Mouse (Mus musculus): ENCODE measurements around the gene Arhgef10l.

Gene Arhgef10l

GRCm38 (mm10) chr4:140667802-140668201, 2.0 kb upstream of the Arhgef10l start:
- in situ Hi-C loops (cut with MboI; ENCODE audit: low pct_unique_long_range_greater_than_20kb in 1 of 2, low sequenced_read_pairs in 2 of 2, unreplicated experiment in 1 of 2) = loop anchor here (5.0 kb wide), 2 partner anchors 71 to 76 kb away; no protein-coding TSS in a partner anchor

GRCm38 (mm10) chr4:140665053-140665452, 759 bp downstream of the Arhgef10l start:
- in situ Hi-C loops (cut with MboI; ENCODE audit: low pct_unique_long_range_greater_than_20kb in 1 of 2, low sequenced_read_pairs in 2 of 2, unreplicated experiment in 1 of 2) = loop anchor here (5.0 kb wide), 2 partner anchors 68 to 73 kb away; no protein-coding TSS in a partner anchor

- in situ Hi-C loops (cut with MboI; ENCODE audit: low pct_unique_long_range_greater_than_20kb in 1 of 2, low sequenced_read_pairs in 2 of 2, unreplicated experiment in 1 of 2) = no loop called here
These were observed 2.8 kb downstream of the Arhgef10l start for GRCm38 (mm10) chr4:140662882-140663585.

GRCm38 (mm10) chr4:140662453-140662852, 3.4 kb downstream of the Arhgef10l start:
- in situ Hi-C loops (cut with MboI; ENCODE audit: low pct_unique_long_range_greater_than_20kb in 1 of 2, low sequenced_read_pairs in 2 of 2, unreplicated experiment in 1 of 2) = no loop called here

GRCm38 (mm10) chr4:140661406-140662022, 4.3 kb downstream of the Arhgef10l start:
- in situ Hi-C loops (cut with MboI; ENCODE audit: low pct_unique_long_range_greater_than_20kb in 1 of 2, low sequenced_read_pairs in 2 of 2, unreplicated experiment in 1 of 2) = no loop called here

GRCm38 (mm10) chr4:140657681-140658575, 7.9 kb downstream of the Arhgef10l start:
- in situ Hi-C loops (cut with MboI; ENCODE audit: low pct_unique_long_range_greater_than_20kb in 1 of 2, low sequenced_read_pairs in 2 of 2, unreplicated experiment in 1 of 2) = no loop called here

GRCm38 (mm10) chr4:140656529-140656928, 9.3 kb downstream of the Arhgef10l start:
- in situ Hi-C loops (cut with MboI; ENCODE audit: low pct_unique_long_range_greater_than_20kb in 1 of 2, low sequenced_read_pairs in 2 of 2, unreplicated experiment in 1 of 2) = no loop called here

GRCm38 (mm10) chr4:140654798-140655197, 11.0 kb downstream of the Arhgef10l start:
- in situ Hi-C loops (cut with MboI; ENCODE audit: low pct_unique_long_range_greater_than_20kb in 1 of 2, low sequenced_read_pairs in 2 of 2, unreplicated experiment in 1 of 2) = no loop called here

- in situ Hi-C loops (cut with MboI; ENCODE audit: low pct_unique_long_range_greater_than_20kb in 1 of 2, low sequenced_read_pairs in 2 of 2, unreplicated experiment in 1 of 2) = no loop called here
These were observed 11.8 kb downstream of the Arhgef10l start for GRCm38 (mm10) chr4:140653835-140654583.

GRCm38 (mm10) chr4:140649731-140650130, 16.1 kb downstream of the Arhgef10l start:
- in situ Hi-C loops (cut with MboI; ENCODE audit: low pct_unique_long_range_greater_than_20kb in 1 of 2, low sequenced_read_pairs in 2 of 2, unreplicated experiment in 1 of 2) = loop anchor here in 1 of 2 experiments (25.0 kb wide), 1 partner anchor 1062 kb away; no protein-coding TSS in a partner anchor

- in situ Hi-C loops (cut with MboI; ENCODE audit: low pct_unique_long_range_greater_than_20kb in 1 of 2, low sequenced_read_pairs in 2 of 2, unreplicated experiment in 1 of 2) = loop anchor here in 1 of 2 experiments (25.0 kb wide), 1 partner anchor 1062 kb away; no protein-coding TSS in a partner anchor
These were observed 16.6 kb downstream of the Arhgef10l start for GRCm38 (mm10) chr4:140649207-140649591.

- in situ Hi-C loops (cut with MboI; ENCODE audit: low pct_unique_long_range_greater_than_20kb in 1 of 2, low sequenced_read_pairs in 2 of 2, unreplicated experiment in 1 of 2) = loop anchor here in 1 of 2 experiments (25.0 kb wide), 1 partner anchor 1061 kb away; no protein-coding TSS in a partner anchor
These were observed 17.2 kb downstream of the Arhgef10l start for GRCm38 (mm10) chr4:140648443-140649206.

GRCm38 (mm10) chr4:140647711-140648421, 17.9 kb downstream of the Arhgef10l start:
- in situ Hi-C loops (cut with MboI; ENCODE audit: low pct_unique_long_range_greater_than_20kb in 1 of 2, low sequenced_read_pairs in 2 of 2, unreplicated experiment in 1 of 2) = loop anchor here in 1 of 2 experiments (25.0 kb wide), 1 partner anchor 1061 kb away; no protein-coding TSS in a partner anchor

- in situ Hi-C loops (cut with MboI; ENCODE audit: low pct_unique_long_range_greater_than_20kb in 1 of 2, low sequenced_read_pairs in 2 of 2, unreplicated experiment in 1 of 2) = loop anchor here in 1 of 2 experiments (25.0 kb wide), 1 partner anchor 1058 kb away; no protein-coding TSS in a partner anchor
These were observed 20.2 kb downstream of the Arhgef10l start for GRCm38 (mm10) chr4:140645638-140646037.

GRCm38 (mm10) chr4:140644701-140645100, 21.1 kb downstream of the Arhgef10l start:
- in situ Hi-C loops (cut with MboI; ENCODE audit: low pct_unique_long_range_greater_than_20kb in 1 of 2, low sequenced_read_pairs in 2 of 2, unreplicated experiment in 1 of 2) = loop anchor here in 1 of 2 experiments (25.0 kb wide), 1 partner anchor 1057 kb away; no protein-coding TSS in a partner anchor

GRCm38 (mm10) chr4:140644276-140644675, 21.5 kb downstream of the Arhgef10l start:
- in situ Hi-C loops (cut with MboI; ENCODE audit: low pct_unique_long_range_greater_than_20kb in 1 of 2, low sequenced_read_pairs in 2 of 2, unreplicated experiment in 1 of 2) = loop anchor here in 1 of 2 experiments (25.0 kb wide), 1 partner anchor 1057 kb away; no protein-coding TSS in a partner anchor
